9 mouse cellular contexts compared by ENCODE assay signal in genomic region chr15:100666219-100666696, GRCm38 (mm10). TPM values are rescaled to one million over a fixed set of nuclear protein-coding genes. Genes with fewer than 3 reads are reported as not detected.
DNase-seq lines count a peak whose midpoint lies in the region; ATAC-seq and TF ChIP-seq lines count a peak whose summit lies in the region.
"Had no signal": no experiment of that assay in that cellular context is flagged by ENCODE, and none has a peak within 500 bp of the region (broad histone marks: within the 10 kb centered on the region; RNA-seq: fewer than 3 reads in every experiment).

No protein-coding gene starts in this region.

- peak; percentile 91 for DNase-seq in heart, adult 11 months
- no peak for DNase-seq in heart, adult 9 months (ENCODE audit: low spot score in 2 of 2)
- peak; percentile 23 for DNase-seq in brain, adult 2 months (ENCODE audit: low read depth, low spot score)
- DNase-seq in induced T-regulatory cell, adult 2 months (ENCODE audit: low read depth), result peak; percentile 72
- DNase-seq in right cerebral cortex, adult 2 months (ENCODE audit: low spot score in 2 of 2), result no peak
- DNase-seq in left cerebral cortex, adult 2 months (ENCODE audit: extremely low spot score in 1 of 2, low spot score in 2 of 2), result no peak
- DNase-seq in urinary bladder, adult 18-20 months (ENCODE audit: low spot score in 2 of 2), result no peak

- no peak overlapping the region for H3K4me3 ChIP-seq in left cerebral cortex, adult 2 months
- H3K4me3 ChIP-seq: midbrain, embryonic 12.5 days had no signal

- TF ChIP-seq CTCF in left cerebral cortex, adult 2 months (IDR thresholded peaks at IDR 0.05), result no peak

- peak; percentile 64 for ATAC-seq in megakaryocyte-erythroid progenitor cell, adult 5-6 weeks (replicated peaks; ENCODE audit: low FRiP score, low TSS enrichment, poor library complexity, severe bottlenecking)

- intact Hi-C loops in left cerebral cortex, adult 2 months (cut with DNase I), result no loop called here

- no peak overlapping the region for H3K27ac ChIP-seq in left cerebral cortex, adult 2 months
- H3K27ac ChIP-seq: midbrain, embryonic 12.5 days had no signal

RNA-seq across cellular contexts. Expression of gene Bin2, which starts 3.1 kb away (rescaled TPM):
- 33.2 and 37.0 TPM in 2 replicates for total RNA-seq in megakaryocyte-erythroid progenitor cell, adult 5-6 weeks (2014; fragmentation: Nextera tagmentation)
- 57.3 and 57.4 TPM in 2 replicates for total RNA-seq in megakaryocyte-erythroid progenitor cell, adult 5-6 weeks (2017)
- total RNA-seq in left cerebral cortex, adult 2 months (2021), result 1 to 10 TPM; 3.5 to 6.2 TPM

RNA-seq across cellular contexts. Expression of gene Cela1, which starts 21.5 kb away (rescaled TPM):
- 124 and 168 TPM in 2 replicates for total RNA-seq in megakaryocyte-erythroid progenitor cell, adult 5-6 weeks (2014; fragmentation: Nextera tagmentation)
- total RNA-seq in megakaryocyte-erythroid progenitor cell, adult 5-6 weeks (2017), result 87.7 and 112 TPM in 2 replicates
- 1 to 10 TPM; 2.4 to 3.3 TPM for total RNA-seq in left cerebral cortex, adult 2 months (2021)

RNA-seq across cellular contexts. Expression of gene Smagp, which starts 29.5 kb away (rescaled TPM):
- total RNA-seq in megakaryocyte-erythroid progenitor cell, adult 5-6 weeks (2014; fragmentation: Nextera tagmentation), result 3.3 and 4.4 TPM in 2 replicates
- total RNA-seq in megakaryocyte-erythroid progenitor cell, adult 5-6 weeks (2017), result 4.8 TPM in 1 of 2 replicates, not detected in the other
- 1 to 10 TPM; 1.6 to 2.9 TPM for total RNA-seq in left cerebral cortex, adult 2 months (2021)

RNA-seq across cellular contexts. Expression of gene Dazap2, which starts 51.1 kb away (rescaled TPM):
- total RNA-seq in megakaryocyte-erythroid progenitor cell, adult 5-6 weeks (2014; fragmentation: Nextera tagmentation), result 208 and 229 TPM in 2 replicates
- 148 and 159 TPM in 2 replicates for total RNA-seq in megakaryocyte-erythroid progenitor cell, adult 5-6 weeks (2017)
- total RNA-seq in left cerebral cortex, adult 2 months (2021), result 100 to 1,000 TPM; 108 to 109 TPM

Comparison
In these comparisons a context has a peak if more than half of its experiments do, and no peak if none do; other contexts are left out.
1. DNase-seq: peak in heart, adult 11 months (single experiment), brain, adult 2 months (single experiment) and induced T-regulatory cell, adult 2 months (single experiment); none in heart, adult 9 months (0 of 2), right cerebral cortex, adult 2 months (0 of 2), left cerebral cortex, adult 2 months (0 of 2) and urinary bladder, adult 18-20 months (0 of 2).
2. RNA of gene Bin2, which starts 3.1 kb away (total RNA-seq): 33.2 to 57.4 TPM in megakaryocyte-erythroid progenitor cell, adult 5-6 weeks; 3.5 to 6.2 TPM in left cerebral cortex, adult 2 months; every median in the first group is over 4 times any median in the second.
3. RNA of gene Cela1, which starts 21.5 kb away (total RNA-seq): 87.7 to 168 TPM in megakaryocyte-erythroid progenitor cell, adult 5-6 weeks; 2.4 to 3.3 TPM in left cerebral cortex, adult 2 months; every median in the first group is over 10 times any median in the second.